Mouse (Mus musculus): ENCODE results near the gene Csnk2a2.

Gene Csnk2a2

DNA sequence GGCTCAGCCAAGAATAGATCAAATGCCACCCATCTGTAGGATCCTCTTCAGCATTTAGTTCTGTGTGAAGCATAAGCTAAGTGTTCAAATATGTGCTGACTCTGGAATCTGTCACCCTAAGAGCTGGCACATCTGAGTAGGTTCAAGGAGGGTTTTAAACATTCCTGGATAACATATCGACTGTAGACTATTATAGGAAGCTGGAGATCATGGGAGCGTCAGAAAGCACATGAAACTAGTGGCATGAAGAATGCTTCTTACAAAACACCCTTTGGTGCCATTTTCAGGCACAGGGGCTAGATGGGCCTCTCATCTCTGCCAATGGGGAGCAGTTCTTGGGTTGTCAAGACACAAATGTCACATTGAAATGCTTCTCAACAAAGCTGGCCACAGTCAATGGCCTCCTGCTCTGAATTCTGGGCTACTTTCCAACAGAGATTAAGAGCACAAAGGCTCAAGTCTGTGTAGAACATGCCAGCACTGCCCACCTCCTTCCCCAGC, 63.0 kb downstream of the Csnk2a2 start:
- peak; percentile 56 for DNase-seq (ENCODE audit: low read depth, low spot score)

DNA sequence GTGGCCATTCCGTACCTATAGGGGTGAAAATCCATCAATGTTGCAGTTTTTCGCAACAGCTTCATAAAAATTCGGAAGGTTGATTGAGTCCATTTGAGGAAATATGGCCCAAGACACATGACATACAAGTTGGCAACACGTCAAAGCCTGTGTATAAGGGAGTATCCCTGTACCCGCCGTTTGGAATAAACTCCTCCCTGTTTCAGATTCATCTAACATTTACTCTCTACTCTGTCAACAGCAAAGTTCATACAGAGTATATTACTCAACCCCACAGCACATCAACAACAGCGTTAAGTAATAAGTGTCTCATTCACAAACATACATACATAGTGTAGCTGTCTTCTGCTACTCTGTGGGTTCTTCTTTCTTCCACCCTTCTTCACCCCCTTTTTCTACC, 65.2 kb downstream of the Csnk2a2 start:
- no peak for DNase-seq (ENCODE audit: low read depth, low spot score)

DNA sequence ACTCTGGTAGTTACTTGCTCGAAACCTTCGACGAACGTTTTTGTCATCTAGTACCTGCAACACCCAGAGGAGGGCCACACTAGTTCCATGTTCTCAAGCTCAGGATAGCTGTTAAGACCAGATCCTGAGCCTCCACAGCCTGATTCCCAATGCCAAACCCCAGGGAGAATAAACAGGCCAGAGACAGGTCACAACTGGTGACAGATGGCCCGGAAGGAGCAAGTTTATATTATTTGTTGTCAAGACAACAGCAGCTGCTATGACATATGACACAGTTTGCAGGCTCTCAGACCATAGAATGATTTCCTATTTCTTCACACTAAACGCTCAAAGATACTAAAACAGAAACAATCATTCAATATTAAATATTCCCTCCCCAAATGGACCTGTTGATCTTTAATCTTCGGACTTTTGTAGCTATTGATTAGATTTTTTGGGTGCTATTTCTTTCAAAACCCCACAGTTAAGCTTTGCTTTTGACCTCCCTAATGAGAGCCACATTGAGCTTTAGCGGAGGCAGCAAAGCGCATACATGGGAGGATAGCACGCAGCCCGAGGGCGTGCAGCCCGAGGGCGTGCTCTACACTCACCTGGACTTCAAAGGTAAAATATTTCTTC, 67.5 kb downstream of the Csnk2a2 start:
- DNase-seq (ENCODE audit: low read depth, low spot score) = no peak

DNA sequence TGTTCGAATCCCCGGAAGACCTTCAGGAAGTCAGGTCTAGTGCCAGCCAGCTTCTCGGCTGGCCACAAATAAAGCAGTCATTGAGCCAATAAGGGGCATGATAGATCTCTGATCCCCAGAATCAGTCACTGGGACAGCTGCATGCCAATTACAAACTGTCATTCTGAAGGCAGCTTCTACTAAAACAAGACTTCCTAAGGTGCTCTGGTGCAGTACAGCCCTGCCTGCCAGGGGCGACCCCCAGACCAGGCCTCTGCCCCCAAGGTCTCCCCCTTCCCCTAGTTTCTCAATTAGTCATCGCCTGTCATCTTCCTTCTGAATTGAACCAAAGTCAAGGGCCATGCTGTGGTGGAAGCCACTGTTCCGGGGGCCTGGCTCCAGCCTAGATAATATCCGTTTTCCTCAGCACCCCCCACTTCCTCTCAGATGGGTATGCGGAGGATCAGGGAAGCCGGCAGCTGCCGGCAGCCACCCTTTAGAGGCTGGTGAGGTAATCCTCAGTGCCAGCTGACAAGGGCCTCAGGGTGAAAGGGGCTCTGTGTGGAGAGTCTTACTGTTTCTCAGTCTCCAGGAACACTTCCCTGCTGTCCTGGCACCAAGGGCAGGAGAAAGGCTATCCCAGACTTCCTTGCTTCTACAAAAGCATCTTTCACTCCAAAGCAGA, 78.4 kb downstream of the Csnk2a2 start:
- DNase-seq (ENCODE audit: low read depth, low spot score) = no peak

DNA sequence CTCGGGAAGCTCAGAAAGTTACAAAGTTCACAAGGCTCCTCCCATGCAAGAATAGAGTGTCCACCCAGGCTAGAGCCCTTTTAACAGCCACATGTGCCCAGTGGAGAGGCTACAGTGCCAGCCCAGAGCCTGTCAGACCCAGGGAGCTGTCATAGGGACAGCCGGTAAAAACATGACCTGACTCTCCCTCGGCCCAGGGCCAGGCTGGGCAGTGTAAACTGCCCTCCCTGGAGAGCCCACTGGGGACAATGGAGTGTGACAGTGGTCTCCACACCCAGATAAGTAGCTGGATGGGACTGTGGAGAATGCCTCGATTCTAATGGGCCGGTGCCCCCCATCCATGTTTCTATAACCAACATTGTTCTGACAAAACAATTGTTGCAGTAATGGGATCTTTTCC, 80.3 kb downstream of the Csnk2a2 start:
- DNase-seq (ENCODE audit: low read depth, low spot score) = no peak

DNA sequence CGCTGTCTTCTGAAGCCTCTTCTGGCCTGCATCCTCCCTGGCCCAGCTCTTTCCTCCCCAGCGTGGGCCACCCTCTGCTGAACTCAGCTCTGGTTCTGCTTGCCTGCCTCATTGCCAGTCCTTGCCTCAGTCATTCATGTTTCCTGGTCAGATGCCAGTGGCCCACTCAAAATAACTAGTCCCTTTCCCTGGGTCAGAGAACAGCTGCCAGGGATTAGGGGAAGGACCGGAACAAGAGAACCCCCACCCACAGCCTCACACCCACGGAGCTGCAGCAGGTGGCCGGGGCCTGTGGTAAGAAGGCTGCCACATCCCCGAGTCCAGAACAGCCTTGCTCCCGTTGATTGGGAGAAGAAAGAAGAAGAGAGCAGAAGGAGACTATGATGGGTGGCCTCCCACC, 88.7 kb downstream of the Csnk2a2 start:
- no peak for DNase-seq (ENCODE audit: low read depth, low spot score)

DNA sequence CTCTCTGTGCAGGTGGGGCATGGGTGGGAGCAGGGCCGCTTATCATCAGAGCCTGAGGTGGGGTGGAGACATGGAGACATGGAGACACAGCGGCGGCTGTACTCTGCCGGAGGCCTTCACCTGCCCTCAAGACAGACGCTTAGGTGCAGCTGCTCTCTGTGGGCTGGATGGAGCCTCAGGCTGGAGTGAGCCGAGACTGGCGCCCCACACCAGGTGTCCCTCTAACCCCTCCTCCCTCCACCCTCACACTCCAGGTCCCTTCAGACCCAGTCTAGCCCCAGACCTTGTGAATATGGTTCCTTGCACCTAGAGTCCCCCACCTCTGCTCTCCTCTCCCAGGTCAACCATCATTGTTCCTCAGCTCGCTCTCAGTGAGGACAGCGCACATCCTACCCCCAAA, 90.7 kb downstream of the Csnk2a2 start:
- no peak for DNase-seq (ENCODE audit: low read depth, low spot score)

DNA sequence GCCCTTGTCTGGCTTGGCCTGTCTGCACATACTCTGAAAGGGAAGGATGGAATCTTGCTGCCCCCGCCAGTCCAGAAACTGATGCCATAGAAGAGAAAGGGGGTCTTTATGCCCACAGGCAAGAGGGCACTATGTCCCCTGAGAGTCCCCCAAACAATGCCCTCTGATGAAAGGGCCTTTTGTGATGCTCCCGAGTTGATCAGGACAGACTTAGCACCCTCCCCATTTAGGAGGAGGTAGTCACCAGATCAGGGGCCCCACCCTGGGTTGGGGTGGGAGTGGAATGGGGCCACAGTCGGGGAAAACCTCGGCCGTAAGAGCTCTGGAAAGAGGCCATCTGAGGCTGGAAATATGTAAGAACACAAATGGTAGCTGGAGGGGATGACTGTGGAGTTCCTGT, 92.6 kb downstream of the Csnk2a2 start:
- no peak for DNase-seq (ENCODE audit: low read depth, low spot score)

DNA sequence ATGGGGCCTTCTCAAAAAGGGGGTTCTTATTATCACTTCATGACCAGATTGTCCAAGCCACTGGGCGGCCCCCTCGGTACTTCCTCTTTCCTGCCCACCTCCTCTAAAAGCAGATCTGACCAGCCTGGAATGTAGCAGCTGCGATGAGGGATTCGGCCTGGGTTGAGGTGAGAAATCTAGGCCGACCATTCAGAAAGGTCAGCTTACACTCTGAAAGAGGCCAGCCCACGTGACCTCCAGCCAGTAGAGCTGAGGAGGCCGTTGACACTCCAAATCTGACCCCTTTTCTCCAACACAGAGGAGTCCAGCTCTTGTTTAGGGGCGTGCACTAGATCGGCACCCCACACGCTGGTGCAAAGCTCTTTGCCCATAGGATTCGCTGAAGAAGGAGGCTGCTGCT, 93.1 kb downstream of the Csnk2a2 start:
- DNase-seq (ENCODE audit: low read depth, low spot score) = no peak
